Mouse (Mus musculus) liver, embryonic 13.5 days (tissue): ENCODE results near the gene Magi2. TPM values are rescaled to one million over a fixed set of nuclear protein-coding genes. Genes with fewer than 3 reads are reported as not detected.

Experiments
- ATAC-seq: fragments of 200-750 bp; cut with Nextera tagmentation; 2 replicates; pipeline ENCODE4 v1.8.0; 2017; ENCODE audit warnings: low read depth, mild to moderate bottlenecking, moderate number of reproducible peaks, moderate library complexity
- DNase-seq: peaks from one replicate; pipeline ENCODE4 v3.0.0; 2022
- H3K27ac ChIP-seq: fragments of 300-500 bp; sonication (generic); 2 replicates; pipeline ENCODE4 v1.5.1; 2015; ENCODE audit warnings: moderate library complexity, mild to moderate bottlenecking, inconsistent platforms
- H3K27me3 ChIP-seq: fragments of 300-500 bp; sonication (generic); 2 replicates; pipeline ENCODE4 v1.6.1; 2015; ENCODE audit warnings: mild to moderate bottlenecking, inconsistent platforms
- H3K36me3 ChIP-seq: fragments of 300-500 bp; sonication (generic); 2 replicates; pipeline ENCODE4 v1.6.1; 2015; ENCODE audit warnings: mild to moderate bottlenecking, inconsistent platforms
- H3K4me1 ChIP-seq: fragments of 300-500 bp; sonication (generic); replicated peaks from 2 replicates; pipeline ENCODE4 v1.6.1; 2015; ENCODE audit warnings: inconsistent platforms
- H3K4me2 ChIP-seq: fragments of 300-500 bp; sonication (generic); 2 replicates; pipeline ENCODE4 v1.6.1; 2015; ENCODE audit warnings: inconsistent platforms, mild to moderate bottlenecking, moderate library complexity
- H3K4me3 ChIP-seq: fragments of 300-500 bp; sonication (generic); replicated peaks from 2 replicates; pipeline ENCODE4 v1.5.1; 2015; ENCODE audit warnings: mild to moderate bottlenecking, inconsistent platforms
- H3K9ac ChIP-seq: fragments of 300-500 bp; sonication (generic); 2 replicates; pipeline ENCODE4 v1.6.1; 2015; ENCODE audit warnings: mild to moderate bottlenecking, inconsistent platforms
- H3K9me3 ChIP-seq: fragments of 300-500 bp; sonication (generic); replicated peaks from 2 replicates; pipeline ENCODE4 v1.6.1; 2016; ENCODE audit warnings: inconsistent platforms
- WGBS: fragments of 180-500 bp; shearing (Covaris S2); methylation state at CpG from one replicate; pipeline ENCODE4 v1.1.7; 2015; ENCODE audit not compliant: insufficient replicate concordance; 5-methylcytosine and 5-hydroxymethylcytosine counted together
- polyA plus RNA-seq: library from polyadenylated mRNA; unstranded; fragments of >200 nt; fragmentation: Nextera tagmentation; extraction: Ambion mirVana; gene quantifications from 2 replicates; pipeline ENCODE4 v1.2.1, GENCODE M21; 2015

Magi2 gene
- polyA plus RNA-seq, 1 experiment from 2014 or later: 0.28 TPM

DNA sequence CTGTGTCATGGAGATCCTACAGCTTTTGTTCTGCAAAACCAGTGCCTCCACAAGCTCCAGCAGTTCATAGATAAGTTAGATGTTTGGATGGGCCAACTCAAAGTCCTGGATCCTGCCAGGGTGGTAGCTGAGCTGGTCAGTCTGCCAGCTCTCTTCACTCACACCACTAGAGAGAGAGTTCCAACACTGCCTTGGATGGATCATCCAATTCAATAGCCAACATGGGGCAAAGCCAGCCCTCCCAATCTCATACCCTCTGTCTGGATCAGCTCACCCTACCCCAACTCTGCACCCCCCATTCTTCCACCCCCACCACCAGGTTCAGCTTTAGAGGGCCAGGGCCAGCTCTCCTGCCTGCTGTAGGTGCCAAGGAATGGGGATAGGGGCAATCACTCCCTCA lies 235.7 kb downstream of the Magi2 start:
- DNase-seq: no peak
- Histone ChIP-seq H3K9me3 (no peaks in the 10 kb centered on the region), H3K9ac (no peak overlapping the region), H3K4me2 (no peak overlapping the region), H3K36me3 (no peaks in the 10 kb centered on the region), H3K27ac (no peak overlapping the region), H3K4me3 (no peak overlapping the region), H3K4me1 (no peaks in the 10 kb centered on the region), H3K27me3 (no peaks in the 10 kb centered on the region)
- ATAC-seq: no peak

- ATAC-seq (no peak), DNase-seq (no peak)
- no peaks in the 10 kb centered on the region for H3K4me1 ChIP-seq
- 34% methylated on average over 2 of the region's 2 CpGs for WGBS
- no peak overlapping the region for H3K27ac ChIP-seq
- no peaks in the 10 kb centered on the region for H3K36me3 ChIP-seq
- H3K9me3 ChIP-seq: no peaks in the 10 kb centered on the region
- H3K9ac ChIP-seq: no peak overlapping the region
- H3K4me3 ChIP-seq: no peak overlapping the region
- H3K4me2 ChIP-seq: no peak overlapping the region
- no peaks in the 10 kb centered on the region for H3K27me3 ChIP-seq
These were observed 238.5 kb downstream of the Magi2 start for GRCm38 (mm10) chr5:19465383-19465782.

DNA sequence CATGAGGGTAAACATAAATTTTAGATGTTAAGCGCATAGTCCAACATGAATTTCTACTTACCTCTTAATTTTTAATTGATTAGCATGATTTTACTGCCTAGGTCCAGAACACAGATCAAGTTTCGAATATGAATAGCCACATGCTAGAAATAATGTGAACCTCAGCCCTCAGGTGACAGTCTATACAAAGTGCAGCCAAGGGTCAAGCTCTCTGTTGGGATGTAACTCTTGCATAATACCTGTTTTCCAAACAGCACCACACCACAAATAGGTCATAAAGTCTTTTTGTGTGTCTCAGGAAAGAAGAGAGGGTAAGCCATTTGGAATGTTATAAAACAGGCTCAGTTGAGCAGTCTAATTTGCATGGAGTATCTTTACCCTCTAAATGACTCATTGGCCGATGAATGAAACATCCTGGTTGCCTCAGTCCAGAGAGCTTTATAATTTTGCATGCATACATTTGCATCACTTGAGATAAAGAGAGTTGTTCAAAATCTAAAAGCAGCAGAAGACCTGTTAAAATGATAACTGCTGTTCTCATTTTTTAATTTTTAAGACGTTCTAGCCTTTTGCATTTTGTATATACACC lies 246.1 kb downstream of the Magi2 start:
- no peak overlapping the region for H3K27ac ChIP-seq
- DNase-seq (no peak), ATAC-seq (no peak)
- H3K9me3 ChIP-seq: no peaks in the 10 kb centered on the region
- H3K4me1 ChIP-seq: no peaks in the 10 kb centered on the region
- H3K4me3 ChIP-seq: no peak overlapping the region
- H3K9ac ChIP-seq: no peak overlapping the region
- H3K27me3 ChIP-seq: no peaks in the 10 kb centered on the region
- WGBS: 64% methylated on average over 4 of the region's 4 CpGs
- H3K4me2 ChIP-seq: no peak overlapping the region
- H3K36me3 ChIP-seq: no peaks in the 10 kb centered on the region

DNA sequence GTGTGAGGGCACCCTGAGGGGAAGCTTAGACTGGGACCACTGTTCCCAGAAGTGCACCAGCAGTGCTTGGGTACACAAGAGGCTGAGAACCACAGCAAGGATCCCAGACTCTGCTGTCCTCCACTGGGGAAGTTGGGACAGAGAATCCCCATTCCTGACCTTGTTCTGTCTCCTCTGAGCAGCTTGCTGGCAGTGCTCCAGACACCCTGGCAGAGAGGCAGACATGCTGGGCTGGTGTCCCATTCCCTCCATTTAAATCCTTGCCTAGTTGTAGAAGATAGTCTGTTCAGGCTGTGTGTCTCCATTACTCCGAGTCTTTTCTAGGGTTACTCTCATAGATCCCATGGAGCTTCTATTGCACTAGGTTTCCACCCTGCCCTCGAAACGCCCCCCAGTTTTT lies 256.1 kb downstream of the Magi2 start:
- no peak overlapping the region for H3K4me2 ChIP-seq
- no peaks in the 10 kb centered on the region for H3K9me3 ChIP-seq
- ATAC-seq (no peak), DNase-seq (no peak)
- H3K4me3 ChIP-seq: no peak overlapping the region
- H3K4me1 ChIP-seq: no peaks in the 10 kb centered on the region
- WGBS: 71% methylated on average over 3 of the region's 3 CpGs
- no peak overlapping the region for H3K27ac ChIP-seq
- H3K9ac ChIP-seq: no peak overlapping the region
- H3K36me3 ChIP-seq: no peaks in the 10 kb centered on the region
- H3K27me3 ChIP-seq: no peaks in the 10 kb centered on the region

- H3K9me3 ChIP-seq: no peaks in the 10 kb centered on the region
- H3K27me3 ChIP-seq: no peaks in the 10 kb centered on the region
- no peak overlapping the region for H3K27ac ChIP-seq
- H3K4me3 ChIP-seq: no peak overlapping the region
- H3K4me1 ChIP-seq: no peaks in the 10 kb centered on the region
- no peak for DNase-seq
- H3K36me3 ChIP-seq: no peaks in the 10 kb centered on the region
- no peak overlapping the region for H3K4me2 ChIP-seq
- no peak overlapping the region for H3K9ac ChIP-seq
- 25% methylated on average over 7 of the region's 7 CpGs for WGBS
- ATAC-seq: no peak
These were observed 261.1 kb downstream of the Magi2 start for GRCm38 (mm10) chr5:19487947-19488346.

DNA sequence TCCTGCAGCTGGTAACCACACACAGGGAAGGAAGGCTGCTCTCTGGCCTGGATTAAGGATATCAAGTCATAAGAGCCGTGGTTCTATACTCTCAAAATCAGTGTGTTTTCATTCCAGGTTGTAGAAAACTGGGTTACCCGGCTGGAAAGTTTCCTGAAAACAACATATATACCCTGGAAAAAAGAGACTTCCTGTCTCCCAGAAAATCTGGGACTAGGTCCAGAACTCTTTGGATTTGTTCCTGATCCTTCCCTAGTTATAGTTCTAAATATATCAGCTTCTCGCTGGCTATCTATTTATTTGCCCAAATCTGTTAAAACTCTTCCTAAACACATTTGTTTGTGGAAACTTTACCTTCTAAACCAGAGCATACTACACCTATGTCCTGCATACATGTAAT lies 274.2 kb downstream of the Magi2 start:
- ATAC-seq: no peak
- WGBS: 58% methylated on average over 3 of the region's 3 CpGs
- H3K4me2 ChIP-seq: no peak overlapping the region
- no peak for DNase-seq
- H3K36me3 ChIP-seq: no peaks in the 10 kb centered on the region
- H3K9ac ChIP-seq: no peak overlapping the region
- H3K9me3 ChIP-seq: no peaks in the 10 kb centered on the region
- no peak overlapping the region for H3K4me3 ChIP-seq
- H3K27me3 ChIP-seq: no peaks in the 10 kb centered on the region
- H3K4me1 ChIP-seq: no peaks in the 10 kb centered on the region
- H3K27ac ChIP-seq: no peak overlapping the region

- H3K4me1 ChIP-seq: no peaks in the 10 kb centered on the region
- DNase-seq (no peak), ATAC-seq (0 out of 2 replicates have a peak, but pooled peaks have one; percentile 59)
- no peak overlapping the region for H3K4me2 ChIP-seq
- no peaks in the 10 kb centered on the region for H3K36me3 ChIP-seq
- H3K4me3 ChIP-seq: no peak overlapping the region
- no peak overlapping the region for H3K9ac ChIP-seq
- no peaks in the 10 kb centered on the region for H3K27me3 ChIP-seq
- H3K27ac ChIP-seq: no peak overlapping the region
- no peaks in the 10 kb centered on the region for H3K9me3 ChIP-seq
These were observed 295.3 kb downstream of the Magi2 start for GRCm38 (mm10) chr5:19522168-19522567.

- Histone ChIP-seq H3K9ac (no peak overlapping the region), H3K27me3 (no peaks in the 10 kb centered on the region), H3K4me3 (no peak overlapping the region), H3K9me3 (no peaks in the 10 kb centered on the region), H3K27ac (no peak overlapping the region), H3K36me3 (no peaks in the 10 kb centered on the region), H3K4me2 (no peak overlapping the region), H3K4me1 (no peaks in the 10 kb centered on the region)
- DNase-seq (no peak), ATAC-seq (no peak)
- 24% methylated on average over 2 of the region's 2 CpGs for WGBS
These were observed 312.5 kb downstream of the Magi2 start for GRCm38 (mm10) chr5:19539348-19539747.

- H3K36me3 ChIP-seq: no peaks in the 10 kb centered on the region
- H3K27me3 ChIP-seq: no peaks in the 10 kb centered on the region
- H3K4me3 ChIP-seq: no peak overlapping the region
- 54% methylated on average over 4 of the region's 4 CpGs for WGBS
- ATAC-seq (no peak), DNase-seq (no peak)
- H3K27ac ChIP-seq: no peak overlapping the region
- no peaks in the 10 kb centered on the region for H3K4me1 ChIP-seq
- no peak overlapping the region for H3K4me2 ChIP-seq
- no peaks in the 10 kb centered on the region for H3K9me3 ChIP-seq
- H3K9ac ChIP-seq: no peak overlapping the region
These were observed 319.6 kb downstream of the Magi2 start for GRCm38 (mm10) chr5:19546424-19546823.

DNA sequence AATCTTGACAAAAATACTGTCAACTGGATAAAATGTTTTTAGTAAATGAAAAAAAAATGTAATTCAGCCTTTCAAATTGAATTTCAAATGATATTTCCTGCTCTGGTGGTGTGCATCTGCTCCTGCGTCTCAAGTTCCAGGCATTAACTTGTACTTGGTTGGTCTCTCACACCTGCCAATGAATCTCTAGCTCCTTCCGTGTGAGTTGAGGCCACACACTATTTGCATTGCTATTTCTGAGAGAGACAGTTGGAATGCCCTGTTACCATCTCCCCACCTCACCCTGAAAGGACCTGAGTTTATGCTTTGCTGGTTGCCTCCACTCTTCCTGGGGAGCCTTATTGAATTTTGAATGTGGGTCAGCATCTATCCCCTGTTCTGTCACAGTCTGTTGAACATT lies 320.1 kb downstream of the Magi2 start:
- Histone ChIP-seq H3K27me3 (no peaks in the 10 kb centered on the region), H3K4me1 (no peaks in the 10 kb centered on the region), H3K36me3 (no peaks in the 10 kb centered on the region), H3K4me2 (no peak overlapping the region), H3K4me3 (no peak overlapping the region), H3K9me3 (no peaks in the 10 kb centered on the region), H3K27ac (no peak overlapping the region), H3K9ac (no peak overlapping the region)
- DNase-seq (no peak), ATAC-seq (no peak)
- 64% methylated on average over 2 of the region's 2 CpGs for WGBS

GRCm38 (mm10) chr5:19553510-19553909 lies 326.7 kb downstream of the Magi2 start:
- Histone ChIP-seq H3K4me2 (no peak overlapping the region), H3K27me3 (no peaks in the 10 kb centered on the region), H3K36me3 (no peaks in the 10 kb centered on the region), H3K27ac (no peak overlapping the region), H3K9ac (no peak overlapping the region), H3K4me3 (no peak overlapping the region), H3K9me3 (no peaks in the 10 kb centered on the region), H3K4me1 (no peaks in the 10 kb centered on the region)
- DNase-seq: no peak
- WGBS: 49% methylated on average over 3 of the region's 3 CpGs
- no peak for ATAC-seq

DNA sequence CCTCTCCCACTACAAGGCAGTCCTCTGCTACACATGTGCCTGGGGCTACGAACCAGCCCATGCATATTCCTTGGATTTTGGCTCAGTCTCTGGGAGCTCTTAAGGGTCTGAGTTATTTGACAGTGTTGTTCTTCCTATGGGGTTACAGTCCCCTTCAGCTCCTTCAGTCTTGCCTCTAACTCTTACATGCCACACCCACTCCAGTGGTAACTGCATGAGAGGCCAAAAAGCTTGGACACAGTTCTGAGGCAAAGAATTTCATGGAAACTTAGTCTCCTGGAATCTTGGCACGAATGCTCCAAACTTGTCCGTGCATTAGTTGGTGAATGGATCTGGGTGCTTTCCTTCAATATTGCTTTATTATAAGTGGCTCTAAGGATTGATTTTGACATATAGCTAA lies 338.8 kb downstream of the Magi2 start:
- H3K9ac ChIP-seq: no peak overlapping the region
- no peak overlapping the region for H3K4me3 ChIP-seq
- H3K4me2 ChIP-seq: no peak overlapping the region
- ATAC-seq: no peak
- no peaks in the 10 kb centered on the region for H3K9me3 ChIP-seq
- no peak for DNase-seq
- H3K27me3 ChIP-seq: no peaks in the 10 kb centered on the region
- WGBS: 59% methylated on average over 3 of the region's 3 CpGs
- H3K27ac ChIP-seq: no peak overlapping the region
- H3K36me3 ChIP-seq: no peaks in the 10 kb centered on the region
- no peaks in the 10 kb centered on the region for H3K4me1 ChIP-seq
